Mouse (Mus musculus): ENCODE data around the gene Col5a1.

GRCm38 (mm10) chr2:27874596-27874995 lies 11.6 kb upstream of the Col5a1 start:
- TF ChIP-seq CTCF (IDR thresholded peaks at IDR 0.05; ENCODE audit: control insufficient read depth, insufficient read depth, insufficient read length) = no peak
- TF ChIP-seq CEBPB (IDR thresholded peaks at IDR 0.05; ENCODE audit: low read depth) = no peak

Data from C2C12 (cell line).